Mouse (Mus musculus) cerebellum, adult 2 months (tissue): ENCODE measurements around the gene Pak4.

Experiments used
- CTCF ChIP-seq: fragments of 200-500 bp; IDR thresholded peaks from 2 replicates; pipeline ENCODE4 v1.5.1; 2011; ENCODE audit warnings: low read depth, mild to moderate bottlenecking, control low read depth, low read length, moderate library complexity, borderline replicate concordance; ENCODE audit not compliant: insufficient read depth
- POLR2A ChIP-seq: fragments of 200-500 bp; IDR thresholded peaks from 2 replicates; pipeline ENCODE4 v1.6.1; 2011; ENCODE audit warnings: low read length, control low read depth, borderline replicate concordance; ENCODE audit not compliant: insufficient read depth

DNA sequence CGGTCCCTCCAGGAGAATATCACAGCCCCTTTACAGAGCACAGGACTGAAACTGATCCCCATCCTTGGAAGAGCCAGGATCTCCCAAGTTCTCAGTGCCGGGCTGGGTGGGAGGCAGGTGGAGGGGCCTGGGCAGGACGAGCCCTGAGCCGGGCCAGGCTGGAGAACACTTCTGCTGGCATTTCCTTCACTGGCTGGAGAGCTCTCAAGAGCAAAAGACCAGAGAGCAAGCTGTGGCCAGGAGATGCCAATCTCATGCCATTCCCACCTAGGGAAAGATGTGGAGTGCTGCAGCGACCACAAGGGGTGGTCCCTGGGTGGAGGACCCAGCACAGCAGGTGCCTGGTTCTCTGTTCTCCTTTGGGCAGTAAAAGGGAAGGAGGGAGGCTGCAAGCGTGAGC, 13.0 kb downstream of the Pak4 start:
- TF ChIP-seq CTCF (no peak), POLR2A (no peak)
